Mouse (Mus musculus) heart, embryonic 14.5 days (tissue): ENCODE measurements around the gene Noto. TPM values are rescaled to one million over a fixed set of nuclear protein-coding genes. Genes with fewer than 3 reads are reported as not detected.

ENCODE experiments used
- ATAC-seq: fragments of 200-750 bp; cut with Nextera tagmentation; 2 replicates; pipeline ENCODE4 v1.8.0; 2017; ENCODE audit warnings: low read depth, moderate TSS enrichment; ENCODE audit not compliant: insufficient number of reproducible peaks, insufficient read depth, low FRiP score
- H3K27ac ChIP-seq, 2 experiments: fragments of 200-500 bp in 1 of 2; fragments of 300-500 bp in 1 of 2; sonication (generic) in 1 of 2; replicated peaks in 1 of 2; 2 replicates each; pipeline ENCODE4 v1.5.1; 2012 to 2014; ENCODE audit warnings: low read depth in 2 of 2, low read length in 2 of 2, control low read depth in 1 of 2, mild to moderate bottlenecking in 1 of 2, mixed read lengths in 1 of 2; ENCODE audit not compliant: control insufficient read depth in 1 of 2, insufficient read depth in 1 of 2
- H3K27me3 ChIP-seq: fragments of 300-500 bp; sonication (generic); 2 replicates; pipeline ENCODE4 v1.6.1; 2014; ENCODE audit warnings: mild to moderate bottlenecking, low read length, control low read depth; ENCODE audit not compliant: control insufficient read depth, insufficient read depth
- H3K36me3 ChIP-seq: fragments of 300-500 bp; sonication (generic); 2 replicates; pipeline ENCODE4 v1.6.1; 2014; ENCODE audit warnings: mild to moderate bottlenecking, control low read depth, low read length, mixed read lengths; ENCODE audit not compliant: control insufficient read depth, insufficient read depth
- H3K4me1 ChIP-seq, 2 experiments: fragments of 200-500 bp in 1 of 2; fragments of 300-500 bp in 1 of 2; sonication (generic) in 1 of 2; 2 replicates each; pipeline ENCODE4 v1.6.1; 2012 to 2014; ENCODE audit warnings: low read length in 2 of 2, control low read depth in 1 of 2, mixed read lengths in 1 of 2; ENCODE audit not compliant: control insufficient read depth in 2 of 2, insufficient read depth in 2 of 2
- H3K4me2 ChIP-seq: fragments of 300-500 bp; sonication (generic); 2 replicates; pipeline ENCODE4 v1.6.1; 2014; ENCODE audit warnings: mild to moderate bottlenecking, low read length
- H3K4me3 ChIP-seq, 2 experiments: fragments of 200-500 bp in 1 of 2; fragments of 300-500 bp in 1 of 2; sonication (generic) in 1 of 2; 2 replicates each; pipeline ENCODE4 v1.5.1; 2012 to 2014; ENCODE audit warnings: low read length in 2 of 2, mild to moderate bottlenecking in 2 of 2, control low read depth in 1 of 2, low read depth in 1 of 2, moderate library complexity in 1 of 2; ENCODE audit not compliant: control insufficient read depth in 1 of 2, insufficient read depth in 1 of 2
- H3K9ac ChIP-seq: fragments of 300-500 bp; sonication (generic); 2 replicates; pipeline ENCODE4 v1.6.1; 2014; ENCODE audit warnings: mild to moderate bottlenecking, low read length
- H3K9me3 ChIP-seq: fragments of 300-500 bp; sonication (generic); 2 replicates; pipeline ENCODE4 v1.6.1; 2016; ENCODE audit warnings: low read length, control low read depth; ENCODE audit not compliant: control insufficient read depth
- WGBS: fragments of 180-500 bp; shearing (Covaris S2); extraction: QIAGEN DNeasy Blood & Tissue Kit; methylation state at CpG from one replicate; pipeline ENCODE4 v1.1.7; 2014; 5-methylcytosine and 5-hydroxymethylcytosine counted together
- polyA plus RNA-seq: library from polyadenylated mRNA; unstranded; fragments of >200 nt; fragmentation: Nextera tagmentation; extraction: Ambion mirVana; gene quantifications from 2 replicates; pipeline ENCODE4 v1.2.1, GENCODE M21; 2014

Gene Noto
- polyA plus RNA-seq, 1 experiment from 2014 or later: not detected

DNA sequence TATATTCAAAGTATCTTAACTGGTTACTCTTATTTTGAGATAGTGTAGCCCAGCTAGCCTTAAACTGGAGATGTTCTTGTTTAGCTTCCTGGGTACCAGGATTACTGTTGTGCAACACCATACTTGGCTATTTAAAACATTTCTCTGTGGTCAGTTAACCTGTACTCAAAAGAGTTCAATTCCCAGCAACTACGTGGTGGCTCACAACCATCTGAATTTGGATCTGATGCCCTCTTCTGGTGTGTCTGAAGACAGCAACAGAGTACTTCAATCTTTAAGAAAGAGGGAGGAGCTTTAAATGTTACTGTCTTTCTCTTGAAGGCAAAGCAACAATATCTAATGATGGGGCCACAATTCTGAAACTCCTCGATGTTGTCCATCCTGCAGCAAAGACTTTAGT, 35.9 kb downstream of the Noto start:
- ATAC-seq: no peak
- H3K9ac ChIP-seq: no peak overlapping the region
- no peak overlapping the region for H3K4me2 ChIP-seq
- no peaks in the 10 kb centered on the region for H3K27me3 ChIP-seq
- 86% methylated on average over 2 of the region's 2 CpGs for WGBS
- H3K4me3 ChIP-seq: no peak overlapping the region
- peaks cover 2 to 8% of the 10 kb centered on the region in 2 experiments; a peak in 3 of 4 replicates for H3K4me1 ChIP-seq
- no peaks in the 10 kb centered on the region for H3K9me3 ChIP-seq
- no peak overlapping the region for H3K27ac ChIP-seq
- H3K36me3 ChIP-seq: peaks cover 72% of the 10 kb centered on the region

DNA sequence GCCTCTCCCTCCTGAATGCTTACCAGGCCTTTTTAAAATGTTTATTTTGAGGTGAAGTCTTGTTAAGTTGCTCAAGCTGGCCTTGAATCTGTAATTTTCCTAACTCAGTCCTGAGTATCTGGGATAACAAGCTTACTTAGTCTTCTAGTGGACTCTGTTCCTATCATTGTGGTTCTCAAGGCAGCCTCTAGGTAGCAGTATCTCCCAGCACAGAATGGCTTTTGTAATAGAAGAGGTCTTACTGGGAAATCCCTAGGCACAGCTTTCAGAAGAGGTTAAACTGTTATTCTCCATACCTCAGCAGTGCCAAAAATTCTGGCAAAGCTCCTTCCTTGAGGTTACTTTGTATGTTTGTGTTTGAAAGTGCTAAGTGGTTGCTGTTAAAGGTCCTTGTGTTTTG, 41.7 kb downstream of the Noto start:
- H3K4me3 ChIP-seq: no peak overlapping the region
- no peaks in the 10 kb centered on the region for H3K27me3 ChIP-seq
- peaks cover 93% of the 10 kb centered on the region for H3K36me3 ChIP-seq
- H3K4me1 ChIP-seq: no peaks in the 10 kb centered on the region
- no peak overlapping the region for H3K27ac ChIP-seq
- no peak for ATAC-seq
- H3K9me3 ChIP-seq: no peaks in the 10 kb centered on the region
- H3K4me2 ChIP-seq: no peak overlapping the region
- H3K9ac ChIP-seq: no peak overlapping the region

DNA sequence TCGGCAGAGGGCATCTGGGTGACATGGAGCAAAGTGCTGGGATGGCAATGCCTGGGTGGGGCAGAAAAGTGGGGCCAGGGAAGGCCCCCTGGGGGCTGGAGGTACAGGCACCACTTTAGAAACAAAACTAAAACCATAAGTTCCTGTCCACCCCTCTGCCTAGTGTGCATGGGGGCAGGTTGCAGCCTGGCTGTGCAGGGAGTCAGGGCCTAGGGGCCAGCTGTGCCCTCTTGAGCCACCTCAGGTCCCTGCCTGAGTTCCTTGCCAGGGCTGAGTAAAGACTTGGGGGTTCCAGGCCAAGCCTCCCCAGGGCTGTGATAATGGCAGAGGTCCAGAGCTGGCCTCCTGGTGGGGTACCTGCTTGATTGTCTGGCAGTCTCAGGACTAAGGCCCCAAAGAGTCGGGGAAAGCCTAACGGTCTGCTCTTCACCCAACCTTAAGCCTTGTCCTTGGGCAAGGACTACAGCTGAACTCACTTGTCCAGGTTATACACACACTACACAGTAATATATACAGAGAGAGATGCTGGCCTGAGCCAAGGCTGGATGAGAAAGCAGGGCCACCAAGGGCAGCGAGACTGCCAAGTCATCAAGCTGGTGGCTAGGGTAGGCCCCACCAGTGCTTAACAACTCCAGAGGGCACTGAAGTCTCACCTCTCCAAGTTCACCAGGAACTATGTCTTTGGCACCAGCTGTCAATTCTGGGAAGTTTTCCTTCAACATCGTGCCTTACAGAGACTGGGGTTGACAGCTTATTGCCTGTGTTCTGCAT, 46.2 kb downstream of the Noto start:
- ATAC-seq: no peak
- H3K9me3 ChIP-seq: no peaks in the 10 kb centered on the region
- H3K4me1 ChIP-seq: no peaks in the 10 kb centered on the region
- whole genome bisulfite sequencing: 70% methylated on average over 5 of the region's 5 CpGs
- no peak overlapping the region for H3K27ac ChIP-seq
- H3K9ac ChIP-seq: no peak overlapping the region
- no peaks in the 10 kb centered on the region for H3K27me3 ChIP-seq
- no peak overlapping the region for H3K4me3 ChIP-seq
- H3K4me2 ChIP-seq: no peak overlapping the region
- peaks cover 48% of the 10 kb centered on the region for H3K36me3 ChIP-seq

DNA sequence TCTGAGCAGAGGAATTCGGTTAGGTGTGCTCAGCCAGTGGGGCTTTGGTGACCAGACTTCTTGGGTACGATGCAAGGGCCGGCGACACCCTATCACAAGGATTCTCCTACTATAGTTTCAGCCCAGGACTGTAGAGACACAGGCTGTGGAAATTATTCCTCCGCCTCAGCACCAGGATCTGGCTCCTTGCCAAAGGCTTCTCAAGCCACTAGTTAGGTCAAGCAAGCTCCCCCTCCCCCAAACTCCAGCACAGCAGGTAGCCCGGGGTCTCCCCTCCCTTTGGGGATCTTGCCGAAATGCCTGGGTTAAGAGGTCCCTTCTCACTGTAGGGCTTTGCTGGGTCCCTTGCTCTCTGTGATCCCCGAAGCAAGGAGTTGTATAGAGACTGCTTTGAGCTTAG, 48.3 kb downstream of the Noto start:
- peaks cover 7% of the 10 kb centered on the region; the same call in 1 of the 2 replicates for H3K27me3 ChIP-seq
- no peaks in the 10 kb centered on the region for H3K9me3 ChIP-seq
- no peak overlapping the region for H3K9ac ChIP-seq
- H3K27ac ChIP-seq: no peak overlapping the region
- H3K4me1 ChIP-seq: no peaks in the 10 kb centered on the region
- ATAC-seq: no peak
- 41% methylated on average over 8 of the region's 8 CpGs for WGBS
- no peak overlapping the region for H3K4me3 ChIP-seq
- H3K4me2 ChIP-seq: no peak overlapping the region
- peaks cover 27% of the 10 kb centered on the region for H3K36me3 ChIP-seq

DNA sequence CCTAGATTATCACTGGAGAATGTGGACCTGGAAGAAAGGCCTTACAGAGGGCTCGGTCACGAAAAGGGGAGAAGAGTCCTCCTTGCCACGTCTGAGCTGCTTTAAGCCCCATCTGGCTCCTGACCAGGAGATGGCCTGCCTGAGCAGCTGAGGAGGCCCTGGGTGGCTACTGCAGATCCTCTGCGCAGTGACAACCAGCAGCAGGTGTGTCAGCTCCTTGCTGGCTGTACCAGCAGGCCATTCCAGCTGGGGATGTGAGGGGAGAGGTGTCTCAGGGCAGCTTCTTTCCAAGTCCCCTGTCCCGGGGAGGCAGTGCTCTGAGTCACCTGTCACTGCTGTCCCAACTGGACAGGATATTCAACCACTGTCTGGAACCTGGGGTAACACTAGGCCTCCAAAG, 48.9 kb downstream of the Noto start:
- H3K9me3 ChIP-seq: no peaks in the 10 kb centered on the region

DNA sequence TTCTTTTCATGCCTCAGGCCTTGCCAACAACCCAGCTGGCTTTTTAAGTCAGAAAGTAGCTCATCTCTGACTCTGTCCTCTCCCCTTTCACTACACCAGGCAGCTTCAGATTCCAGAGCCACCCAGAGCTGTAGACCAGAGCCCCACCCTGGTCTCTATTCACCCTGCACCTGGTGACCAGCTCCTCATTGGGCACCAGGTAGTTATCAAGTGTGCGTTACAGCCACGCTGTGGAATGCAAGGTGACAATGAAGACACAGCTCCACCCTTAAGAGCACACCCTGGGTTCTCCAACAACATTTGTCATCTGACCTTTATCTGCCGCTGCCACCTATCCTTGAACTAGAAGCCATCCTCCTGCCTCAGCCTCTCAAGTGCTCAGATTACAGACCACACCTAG, 51.9 kb downstream of the Noto start:
- no peak overlapping the region for H3K27ac ChIP-seq
- H3K27me3 ChIP-seq: peaks cover 29% of the 10 kb centered on the region
- no peak for ATAC-seq
- no peaks in the 10 kb centered on the region for H3K36me3 ChIP-seq
- no peak overlapping the region for H3K9ac ChIP-seq
- 71% methylated on average over 3 of the region's 3 CpGs for WGBS
- H3K4me3 ChIP-seq: no peak overlapping the region
- H3K4me1 ChIP-seq: no peaks in the 10 kb centered on the region
- H3K9me3 ChIP-seq: no peaks in the 10 kb centered on the region
- no peak overlapping the region for H3K4me2 ChIP-seq

More for the DNA sequence above, 48.9 kb downstream of the Noto start:
- Histone ChIP-seq H3K27ac (no peak overlapping the region), H3K4me1 (no peaks in the 10 kb centered on the region), H3K27me3 (peaks cover 9% of the 10 kb centered on the region), H3K4me2 (no peak overlapping the region), H3K9ac (no peak overlapping the region), H3K36me3 (peaks cover 21% of the 10 kb centered on the region), H3K4me3 (no peak overlapping the region)
- ATAC-seq: no peak
- 63% methylated on average over 5 of the region's 5 CpGs for WGBS

DNA sequence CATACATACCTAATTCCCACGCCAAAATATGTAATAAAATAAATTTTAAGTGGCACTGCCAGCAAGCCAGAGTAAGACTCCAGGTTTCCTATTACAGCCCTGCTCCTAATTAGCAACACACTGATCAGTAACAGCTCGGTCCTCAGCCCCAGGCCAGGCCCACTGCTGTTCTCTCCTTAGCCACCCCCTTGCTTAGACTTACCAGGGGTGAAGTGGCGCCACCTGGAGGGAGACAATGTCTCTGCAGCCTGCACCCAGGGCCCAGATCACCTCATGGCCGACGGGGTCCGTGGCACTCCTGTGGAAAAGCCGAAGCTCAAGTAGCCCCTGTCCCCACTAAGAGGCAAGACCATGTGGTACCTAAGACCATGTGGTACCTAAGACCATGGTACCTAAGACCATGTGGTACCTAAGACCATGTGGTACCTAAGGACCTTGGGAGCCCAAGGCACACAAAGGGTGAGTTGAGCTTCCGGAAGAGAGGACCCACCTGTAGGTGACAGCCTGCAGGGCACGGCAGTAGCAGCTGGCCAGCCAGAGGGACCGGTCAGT, 53.8 kb downstream of the Noto start:
- Histone ChIP-seq H3K27me3 (peaks cover 47% of the 10 kb centered on the region), H3K9me3 (0 out of 2 replicates have a peak, but pooled peaks cover 8% of the 10 kb centered on the region), H3K9ac (no peak overlapping the region), H3K4me3 (no peak overlapping the region), H3K4me1 (no peaks in the 10 kb centered on the region), H3K27ac (no peak overlapping the region), H3K4me2 (no peak overlapping the region), H3K36me3 (no peaks in the 10 kb centered on the region)
- no peak for ATAC-seq
- WGBS: 39% methylated on average over 10 of the region's 10 CpGs
